Mouse (Mus musculus) heart, embryonic 11.5 days (tissue): ENCODE measurements around the gene Pom121l2. TPM values are rescaled to one million over a fixed set of nuclear protein-coding genes. Genes with fewer than 3 reads are reported as not detected.

ENCODE experiments used
- microRNA-seq: library from miRNA; unstranded; fragments of <30 nt; microRNA quantifications from one replicate; pipeline ENCODE4, GENCODE M21; 2016; ENCODE audit warnings: borderline number of aligned reads
- polyA plus RNA-seq: library from polyadenylated mRNA; unstranded; fragments of >200 nt; fragmentation: Nextera tagmentation; extraction: Ambion mirVana; gene quantifications from 2 replicates; pipeline ENCODE4 v1.2.1, GENCODE M21; 2014

Gene Pom121l2
- polyA plus RNA-seq, 1 experiment from 2014 or later = not detected

Small RNAs within 50 kb of the gene (microRNA-seq; reads per million reads assigned to microRNA genes)
- gene Gm44390 = 0.41 reads per million

Other genes with a start within 250 kb of the Pom121l2 start
- gene Hist1h4j, start 246.1 kb upstream of the Pom121l2 start, polyA plus RNA-seq = 0.79 and 1.1 TPM in 2 replicates
- gene Hist1h4k, start 230.7 kb upstream of the Pom121l2 start, polyA plus RNA-seq = 3.0 TPM in 1 of 2 replicates, not detected in the other
- gene Hist1h2ak, start 227.4 kb upstream of the Pom121l2 start, polyA plus RNA-seq = 3.1 and 4.2 TPM in 2 replicates
- gene Hist1h2bn, start 227.1 kb upstream of the Pom121l2 start, polyA plus RNA-seq = 1.6 and 2.0 TPM in 2 replicates
- 5.9 and 10.8 TPM in 2 replicates for gene Hist1h1b, start 200.6 kb upstream of the Pom121l2 start, polyA plus RNA-seq
- gene Hist1h3i, start 197.8 kb upstream of the Pom121l2 start, polyA plus RNA-seq = 107 and 123 TPM in 2 replicates
- gene Hist1h2an, start 194.0 kb upstream of the Pom121l2 start, polyA plus RNA-seq = 3.3 and 6.2 TPM in 2 replicates
- 1.5 TPM in 1 of 2 replicates, not detected in the other for gene Hist1h2bp, start 193.7 kb upstream of the Pom121l2 start, polyA plus RNA-seq
- 9.4 and 11.6 TPM in 2 replicates for gene Hist1h2bq, start 171.0 kb upstream of the Pom121l2 start, polyA plus RNA-seq
- not detected in 2 replicates for gene Hist1h2ao, start 170.7 kb upstream of the Pom121l2 start, polyA plus RNA-seq
- gene Hist1h4m, start 169.4 kb upstream of the Pom121l2 start, polyA plus RNA-seq = not detected in 2 replicates
- 7.1 and 10.5 TPM in 2 replicates for gene Hist1h4n, start 149.0 kb upstream of the Pom121l2 start, polyA plus RNA-seq
- 2,147 and 2,559 TPM in 2 replicates for gene Hist1h2ap, start 147.7 kb upstream of the Pom121l2 start, polyA plus RNA-seq
- 10.3 and 12.3 TPM in 2 replicates for gene Hist1h2br, start 147.5 kb upstream of the Pom121l2 start, polyA plus RNA-seq
- gene Zfp184, start 36.1 kb upstream of the Pom121l2 start, polyA plus RNA-seq = 6.7 and 7.6 TPM in 2 replicates
- 0.24 and 0.66 TPM in 2 replicates for gene Prss16, start 28.5 kb downstream of the Pom121l2 start, polyA plus RNA-seq
- gene Hist1h2ah, start 54.4 kb downstream of the Pom121l2 start, polyA plus RNA-seq = 10.1 TPM in 1 of 2 replicates, not detected in the other
- gene Hist1h2bk, start 54.7 kb downstream of the Pom121l2 start, polyA plus RNA-seq = 2.2 and 3.9 TPM in 2 replicates
- gene Hist1h4i, start 60.2 kb downstream of the Pom121l2 start, polyA plus RNA-seq = 12.1 and 15.7 TPM in 2 replicates
- 12.3 and 19.7 TPM in 2 replicates for gene Hist1h2ag, start 61.8 kb downstream of the Pom121l2 start, polyA plus RNA-seq
- gene Hist1h2bj, start 62.0 kb downstream of the Pom121l2 start, polyA plus RNA-seq = 2.7 and 7.5 TPM in 2 replicates
- not detected in 2 replicates for gene Vmn1r188, start 103.2 kb downstream of the Pom121l2 start, polyA plus RNA-seq
- gene Vmn1r189, start 124.6 kb downstream of the Pom121l2 start, polyA plus RNA-seq = not detected in 2 replicates
- not detected in 2 replicates for gene Vmn1r191, start 202.8 kb downstream of the Pom121l2 start, polyA plus RNA-seq
- not detected in 2 replicates for gene Vmn1r192, start 209.9 kb downstream of the Pom121l2 start, polyA plus RNA-seq
- not detected in 2 replicates for gene Vmn1r193, start 242.0 kb downstream of the Pom121l2 start, polyA plus RNA-seq